ENCODE assay signal across 9 mouse cellular contexts in the genomic region with DNA sequence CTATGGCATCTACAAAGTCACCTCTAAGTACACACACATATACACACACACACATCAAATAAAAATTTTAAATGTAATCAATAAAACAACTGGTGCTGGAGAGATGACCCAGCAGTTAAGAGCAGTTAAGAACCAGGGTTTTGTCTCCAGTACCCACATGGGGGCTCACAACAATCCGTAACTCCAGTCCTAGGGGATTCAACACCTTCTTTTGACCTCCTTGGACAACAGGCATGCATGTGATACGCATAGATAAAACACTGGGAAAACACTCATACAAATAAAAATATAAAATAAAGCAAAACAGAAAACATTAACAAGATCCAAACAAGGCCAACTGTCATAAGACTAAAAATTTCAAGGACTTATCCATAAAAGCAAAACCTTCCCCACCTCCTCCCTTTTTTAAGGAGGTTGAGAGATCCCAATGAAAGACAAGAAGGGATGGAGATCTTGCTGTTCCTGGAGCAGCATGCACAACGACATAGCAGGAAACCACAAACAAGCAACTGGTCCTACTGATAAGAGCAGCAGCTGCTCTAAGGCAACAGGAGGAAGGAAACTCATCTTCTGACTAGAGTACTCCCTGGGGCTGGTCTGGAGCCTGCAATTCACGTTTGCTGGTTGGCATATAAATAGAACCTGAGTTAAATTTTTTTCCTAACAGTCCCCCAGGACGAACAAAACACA.
DNase-seq lines count a peak whose midpoint lies in the region; ATAC-seq and TF ChIP-seq lines count a peak whose summit lies in the region.
"Had no signal": no experiment of that assay in that cellular context is flagged by ENCODE, and none has a peak within 500 bp of the region (broad histone marks: within the 10 kb centered on the region; RNA-seq: fewer than 3 reads in every experiment).

No protein-coding gene starts in this region.

- no peak for ATAC-seq in frontal cortex, adult (ENCODE audit: low TSS enrichment)

- H3K79me3 ChIP-seq in C2C12 (ENCODE audit: low read depth): peaks cover 35% of the 10 kb centered on the region

- peaks cover 83% of the 10 kb centered on the region for H3K79me2 ChIP-seq in C2C12 (ENCODE audit: control insufficient read depth, insufficient read depth)

- peak overlapping the region; percentile 82 for H3K27ac ChIP-seq in brown adipose tissue, adult 24 weeks (replicated peaks; ENCODE audit: low read depth, low read length)
- H3K27ac ChIP-seq: macrophage had no signal

- H3K4me1 ChIP-seq in brown adipose tissue, adult 24 weeks (ENCODE audit: control insufficient read depth, insufficient read depth, insufficient read length, low read length): peaks cover 50% of the 10 kb centered on the region

- H3K4me3 ChIP-seq in C2C12 (ENCODE audit: insufficient read depth, poor library complexity, severe bottlenecking): no peak overlapping the region
- no peak overlapping the region for H3K4me3 ChIP-seq in brown adipose tissue, adult 24 weeks (ENCODE audit: insufficient read depth, low read depth, low read length)

- H3ac ChIP-seq in C2C12 (ENCODE audit: control insufficient read depth, insufficient read length, low read depth): no peak overlapping the region

- H3K27me3 ChIP-seq in C2C12 (ENCODE audit: control insufficient read depth, insufficient read depth, insufficient read length): no peaks in the 10 kb centered on the region

- peak; percentile 24 for DNase-seq in kidney, adult 18-20 months
- peak; percentile 74 for DNase-seq in lung, postnatal 36 days
- no peak for DNase-seq in layer of hippocampus, adult 11-12 months (ENCODE audit: low spot score)
- DNase-seq in layer of hippocampus, postnatal 14 days (ENCODE audit: low spot score in 2 of 2): no peak
- DNase-seq in adrenal gland, postnatal 4 days (ENCODE audit: low spot score in 2 of 2): no peak

- TF ChIP-seq CTCF in C2C12 (IDR thresholded peaks at IDR 0.05; ENCODE audit: control insufficient read depth, insufficient read depth, insufficient read length): no peak

- peaks cover 18% of the 10 kb centered on the region for H3K36me3 ChIP-seq in C2C12 (ENCODE audit: control insufficient read depth, insufficient read depth)

TF ChIP-seq in C2C12, 6 proteins besides CTCF, POLR2A, EP300 and RAD21:
- TF ChIP-seq FOSL1 (IDR thresholded peaks at IDR 0.05; ENCODE audit: insufficient read depth, low read length, poor library complexity, severe bottlenecking): no peak
- peak; percentile 98 for TF ChIP-seq MYOD1 (IDR thresholded peaks at IDR 0.05; ENCODE audit: control insufficient read depth, insufficient read length, low read depth)
- TF ChIP-seq CEBPB (IDR thresholded peaks at IDR 0.05; ENCODE audit: low read depth): no peak
- no peak for TF ChIP-seq MAX (IDR thresholded peaks at IDR 0.05)
TF ChIP-seq in C2C12: peak in this region for 1.

Comparison
In these comparisons a context has a peak if more than half of its experiments do, and no peak if none do; other contexts are left out.
1. DNase-seq: peak in kidney, adult 18-20 months (single experiment) and lung, postnatal 36 days (single experiment); none in layer of hippocampus, adult 11-12 months (single experiment), layer of hippocampus, postnatal 14 days (0 of 2) and adrenal gland, postnatal 4 days (0 of 2).